Mouse (Mus musculus): Measurements from ENCODE around the gene Tcn2.

The Tcn2 gene

GRCm38 (mm10) chr11:3894406-3895281 is 37.3 kb downstream of the Tcn2 start, which contains the start of the genes 4921536K21Rik and Dusp18:
4921536K21Rik (minus strand) TSS chr11:3895098.
Dusp18 (plus strand) TSS chr11:3895240.
- in situ Hi-C loops (cut with MseI, MboI): no loop called here

DNA sequence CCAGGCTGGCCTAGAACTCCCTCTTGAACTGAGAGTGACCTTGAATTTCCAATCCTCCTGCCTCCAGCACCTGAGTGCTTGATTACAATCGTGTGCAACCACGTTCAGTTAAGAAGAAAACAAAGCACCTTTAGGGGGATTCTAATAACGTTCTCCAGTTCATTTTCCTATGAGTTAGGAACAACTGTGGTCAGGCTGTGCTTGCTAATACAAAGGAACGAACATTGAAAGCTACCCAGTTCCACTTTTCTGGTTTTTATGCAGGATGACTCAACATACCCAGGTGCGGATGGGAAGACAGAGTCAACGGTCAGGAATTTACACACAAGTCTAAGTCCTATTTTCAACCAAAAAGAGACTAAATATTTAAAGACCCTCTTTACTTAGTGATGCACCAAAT is 38.0 kb downstream of the Tcn2 start:
- in situ Hi-C loops (cut with MseI, MboI): no loop called here

DNA sequence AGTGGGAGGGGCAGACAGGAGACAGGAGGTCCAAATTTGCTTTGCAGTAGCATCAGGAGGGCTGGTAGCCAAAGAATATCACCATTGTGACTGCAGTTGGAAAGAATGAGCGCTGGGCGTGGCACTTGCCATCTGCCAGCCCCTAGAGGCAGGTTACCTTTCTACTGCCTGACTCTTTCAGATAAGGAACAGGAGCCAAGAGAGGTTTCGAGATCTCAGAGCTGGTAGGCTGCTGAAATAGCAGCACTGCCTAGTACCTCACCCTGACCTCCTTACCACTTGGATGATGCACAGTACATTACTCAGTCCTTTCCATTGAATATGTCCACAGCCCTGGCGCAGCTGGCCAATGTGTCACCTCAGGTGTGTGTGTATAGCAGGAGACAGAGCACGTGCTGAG is 44.6 kb downstream of the Tcn2 start:
- in situ Hi-C loops (cut with MseI, MboI): no loop called here

- in situ Hi-C loops (cut with MseI, MboI): no loop called here
These were observed 48.2 kb downstream of the Tcn2 start for GRCm38 (mm10) chr11:3883711-3884110.

GRCm38 (mm10) chr11:3879836-3880235 is 52.1 kb downstream of the Tcn2 start:
- in situ Hi-C loops (cut with MseI, MboI): no loop called here

DNA sequence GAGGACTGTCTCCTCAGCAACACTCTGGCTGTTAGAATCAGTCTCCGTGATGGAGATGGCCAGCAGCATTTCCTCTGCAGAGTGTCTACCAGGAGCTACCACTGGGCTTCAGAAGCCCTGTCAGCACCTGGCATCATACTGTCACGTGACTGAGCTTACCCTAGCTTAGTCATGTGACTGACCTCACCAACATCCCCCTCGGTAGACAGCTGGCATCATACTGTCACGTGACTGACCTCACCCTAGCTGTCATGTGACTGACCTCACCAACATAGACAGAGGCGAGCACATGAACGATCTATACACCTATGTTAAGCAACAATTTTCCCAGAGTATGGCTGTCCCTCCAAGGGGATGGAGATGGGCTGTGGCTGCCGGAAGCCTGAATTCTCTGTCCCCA is 53.3 kb downstream of the Tcn2 start:
- in situ Hi-C loops (cut with MseI, MboI): no loop called here

DNA sequence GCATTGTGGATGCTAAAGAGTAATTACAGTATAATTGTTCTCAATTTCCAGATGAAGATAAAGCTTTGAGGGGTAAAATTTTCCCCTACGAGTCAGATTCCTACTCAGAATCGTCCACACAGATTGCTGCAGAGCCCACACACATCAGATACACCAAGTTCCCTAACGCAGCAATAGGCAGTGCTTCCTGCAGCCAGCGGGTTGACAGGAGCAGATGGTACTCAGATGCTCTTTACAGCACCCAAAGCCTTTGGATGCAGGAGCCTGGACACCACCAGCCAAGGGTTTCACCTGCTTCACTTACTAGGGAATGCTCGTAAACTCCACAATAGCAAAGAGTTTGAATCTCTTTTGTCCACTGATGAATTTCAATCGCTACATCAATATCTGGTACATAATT is 55.5 kb downstream of the Tcn2 start:
- in situ Hi-C loops (cut with MseI, MboI): no loop called here
